Mouse (Mus musculus) olfactory bulb, adult 2 months (tissue): Measurements from ENCODE around the gene Abcf1. TPM values are rescaled to one million over a fixed set of nuclear protein-coding genes. Genes with fewer than 3 reads are reported as not detected.
"Not testable (repeated sequence)": the region's sequence is repeated elsewhere in the genome, so short reads cannot be mapped to it uniquely, and the experiment has no call there.

Experiments
- H3K27ac ChIP-seq: fragments of 200-500 bp; 2 replicates; pipeline ENCODE4 v1.5.1; 2012; ENCODE audit warnings: low read depth, low read length; ENCODE audit not compliant: insufficient read depth
- H3K4me1 ChIP-seq: fragments of 200-500 bp; 2 replicates; pipeline ENCODE4 v1.6.1; 2012; ENCODE audit warnings: low read length; ENCODE audit not compliant: control insufficient read depth, insufficient read depth
- H3K4me3 ChIP-seq: fragments of 200-500 bp; 2 replicates; pipeline ENCODE4 v1.5.1; 2012; ENCODE audit warnings: mild to moderate bottlenecking, low read depth, low read length, moderate library complexity; ENCODE audit not compliant: insufficient read depth
- CTCF ChIP-seq: fragments of 200-500 bp; IDR thresholded peaks from 2 replicates; pipeline ENCODE4 v1.5.1; 2012; ENCODE audit warnings: low read depth, mild to moderate bottlenecking, low read length, moderate library complexity; ENCODE audit not compliant: insufficient read depth
- POLR2A ChIP-seq: fragments of 200-500 bp; IDR thresholded peaks from 2 replicates; pipeline ENCODE4 v1.6.1; 2012; ENCODE audit warnings: mild to moderate bottlenecking, low read depth, low read length, moderate library complexity; ENCODE audit not compliant: insufficient read depth
- WGBS: fragments of 180-500 bp; shearing (Covaris S2); methylation state at CpG from one replicate; pipeline ENCODE4 v1.1.7; 2018; 5-methylcytosine and 5-hydroxymethylcytosine counted together
- polyA plus RNA-seq: library from polyadenylated mRNA; stranded (reverse); fragments of >200 nt; gene quantifications from 2 replicates; pipeline ENCODE4 v1.2.4, GENCODE M21; 2012; ENCODE audit warnings: low replicate concordance; ENCODE audit not compliant: missing spikeins, insufficient read depth, insufficient read length

The Abcf1 gene
- polyA plus RNA-seq, 1 experiment = not detected

DNA sequence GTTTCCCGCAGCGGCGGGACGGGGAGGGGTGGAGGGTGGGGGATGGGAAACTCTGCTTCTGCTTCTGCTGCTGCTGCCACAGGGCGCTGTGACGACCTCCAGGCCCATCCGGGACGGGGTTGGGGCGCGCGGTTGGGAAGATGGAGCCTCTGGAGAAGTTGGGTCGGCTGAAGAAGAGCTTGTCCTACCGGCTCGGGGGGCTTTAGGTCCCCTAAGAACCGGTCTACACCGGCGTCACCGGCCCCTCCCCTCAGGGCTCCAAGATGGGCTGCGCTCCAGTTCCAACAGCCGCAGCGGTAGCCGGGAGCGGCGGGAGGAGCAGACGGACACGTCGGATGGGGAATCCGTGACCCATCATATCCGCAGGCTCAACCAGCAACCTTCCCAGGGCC lies 10.8 kb upstream of the Abcf1 start:
- TF ChIP-seq CTCF (no peak), POLR2A (no peak)

DNA sequence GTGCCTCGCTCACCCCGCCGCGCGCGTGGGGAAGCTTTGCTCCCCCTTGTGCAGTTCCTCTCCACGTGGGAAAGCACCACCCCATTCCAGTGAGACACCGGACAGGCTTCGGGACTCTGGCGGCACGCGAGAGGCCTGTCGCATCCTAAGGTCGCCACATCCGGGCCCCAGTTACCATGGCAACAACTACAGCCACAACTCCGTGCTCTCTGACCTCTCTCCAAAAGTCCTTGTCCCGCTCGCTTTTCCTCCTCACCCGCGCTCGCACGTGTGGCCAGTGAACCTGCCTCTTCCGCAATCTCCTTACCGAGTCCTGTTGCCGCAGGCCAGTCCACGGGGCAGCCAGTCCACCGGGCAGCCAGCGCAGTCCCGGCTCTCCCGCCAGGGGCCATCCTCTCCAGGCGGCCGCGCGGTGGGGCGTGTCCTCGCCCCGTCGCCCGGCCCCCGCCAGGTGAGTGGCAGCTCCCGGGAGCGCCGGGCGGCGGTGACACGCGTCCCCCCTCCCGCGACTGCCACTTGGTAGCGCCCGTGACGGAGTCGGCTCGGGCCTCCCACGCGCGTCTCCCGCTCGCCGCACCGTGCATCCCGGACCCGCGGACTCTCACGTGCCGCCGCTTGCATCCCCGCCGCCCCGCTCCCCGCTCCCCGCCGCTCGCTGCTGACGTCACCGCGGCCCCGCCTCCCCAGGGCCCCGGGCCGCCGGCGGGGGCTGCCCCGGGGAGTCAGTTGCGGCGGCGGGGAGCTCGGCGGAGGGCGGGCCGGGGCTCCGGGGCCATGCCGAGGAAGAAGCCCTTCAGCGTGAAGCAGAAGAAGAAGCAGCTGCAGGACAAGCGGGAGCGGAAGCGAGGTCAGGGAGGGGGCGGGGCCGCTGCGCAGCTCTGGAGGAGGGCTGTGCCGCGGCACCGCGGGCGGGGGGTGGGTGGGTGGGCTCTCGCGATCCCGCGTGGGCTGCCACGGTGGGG lies 10.1 kb upstream of the Abcf1 start, which contains the start of the genes Gnl1 and Prr3:
Gene Gnl1, plus strand, starts transcription at position 451 of the 962 bp plus-strand sequence.
Gene Prr3, minus strand, starts transcription at position 836 of the 962 bp plus-strand sequence.
- WGBS = under 1% methylated on average over 103 of the region's 109 CpGs
- TF ChIP-seq CTCF (no peak), POLR2A (peak; percentile 54; the same call in 1 of the 2 replicates)

More for the DNA sequence above, 10.8 kb upstream of the Abcf1 start:
- under 1% methylated on average over 27 of the region's 29 CpGs for WGBS
- Histone ChIP-seq H3K4me3 (peak overlapping the region; percentile 81), H3K4me1 (peaks cover 14% of the 10 kb centered on the region), H3K27ac (peak overlapping the region; percentile 49)

DNA sequence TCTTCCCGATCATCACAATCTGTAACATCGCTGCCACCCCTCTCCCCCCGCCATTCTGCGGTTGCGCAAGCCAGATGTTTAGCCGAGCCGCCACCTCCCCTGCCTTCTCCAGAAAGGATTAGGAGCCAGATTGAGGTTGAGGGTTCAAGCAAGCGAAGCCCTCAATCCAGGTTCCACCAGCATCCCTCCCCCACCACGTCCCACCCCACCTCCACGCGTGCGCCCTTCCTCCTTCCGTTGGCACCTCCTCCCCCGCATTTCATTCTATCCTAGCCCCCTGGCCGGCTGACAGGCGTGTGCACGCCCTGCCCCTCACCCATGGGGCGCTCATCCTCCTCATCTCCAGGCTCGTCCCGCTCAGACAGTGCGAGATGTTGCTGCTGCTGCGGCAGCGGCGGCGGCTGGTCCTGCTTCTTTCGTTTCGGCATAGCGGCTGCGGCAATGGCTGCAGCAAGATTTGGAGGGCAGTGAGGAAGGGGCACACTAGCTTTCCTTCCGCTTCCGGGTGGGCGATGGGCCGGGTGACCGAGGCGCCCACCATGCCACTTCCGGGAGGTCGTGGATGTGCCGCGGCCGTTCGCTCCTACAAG lies 9.3 kb upstream of the Abcf1 start:
- TF ChIP-seq CTCF (no peak), POLR2A (peak; percentile 51; the same call in 1 of the 2 replicates)
- Histone ChIP-seq H3K4me3 (peak overlapping the region; percentile 81), H3K4me1 (peaks cover 14% of the 10 kb centered on the region), H3K27ac (peak overlapping the region; percentile 87)
- under 1% methylated on average over 41 of the region's 41 CpGs for WGBS

More for the DNA sequence above, 10.1 kb upstream of the Abcf1 start, which contains the start of the genes Gnl1 and Prr3:
- Histone ChIP-seq H3K4me1 (peaks cover 14% of the 10 kb centered on the region), H3K27ac (peak within 1 kb of the TSS; percentile 87), H3K4me3 (peak within 1 kb of the TSS; percentile 81)

DNA sequence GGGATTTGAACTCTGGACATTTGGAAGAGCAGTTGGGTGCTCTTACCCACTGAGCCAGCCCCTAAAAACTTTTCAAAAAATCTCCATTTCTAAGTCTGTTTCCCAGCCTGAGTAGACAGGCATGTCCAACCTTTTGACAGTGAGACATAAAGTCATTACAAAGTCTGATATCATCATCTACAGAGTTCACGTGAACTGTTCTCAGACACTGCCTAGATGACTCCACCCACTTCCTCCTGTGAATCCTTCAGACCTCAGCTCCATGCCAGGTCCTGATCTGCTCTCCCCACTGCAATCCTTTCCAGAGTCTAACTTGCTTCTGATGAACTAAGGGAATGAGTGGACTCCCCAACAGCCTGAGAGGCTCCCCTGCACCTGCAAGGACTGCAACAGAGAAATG lies 2.6 kb upstream of the Abcf1 start:
- Histone ChIP-seq H3K4me3 (no peak overlapping the region), H3K27ac (no peak overlapping the region), H3K4me1 (peaks cover 7% of the 10 kb centered on the region)
- WGBS = 42% methylated on average over 1 of the region's 1 CpGs
- TF ChIP-seq CTCF = no peak

DNA sequence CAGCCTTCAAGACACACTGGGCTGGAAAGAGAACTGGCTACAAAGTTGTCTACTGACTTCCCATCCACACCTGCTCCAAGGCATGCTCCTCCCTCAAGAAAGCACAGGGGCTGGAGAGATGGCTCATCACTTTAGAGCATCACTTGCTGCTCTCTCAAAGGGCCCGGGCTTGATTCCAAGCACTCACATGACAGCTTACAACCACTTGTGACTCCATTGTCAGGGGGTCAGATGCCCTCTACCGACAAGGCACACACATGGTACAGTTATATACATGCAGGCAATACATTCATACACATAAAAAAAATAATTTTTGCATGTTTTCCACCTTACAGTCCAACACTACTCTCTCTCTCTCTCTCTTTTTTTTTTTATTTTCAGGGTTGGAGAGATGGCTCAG lies 1.9 kb downstream of the Abcf1 start:
- Histone ChIP-seq H3K4me3 (no peak overlapping the region), H3K4me1 (peaks cover 7% of the 10 kb centered on the region), H3K27ac (no peak overlapping the region)
- WGBS = 77% methylated on average over 2 of the region's 2 CpGs
- TF ChIP-seq CTCF (no peak), POLR2A (no peak)

DNA sequence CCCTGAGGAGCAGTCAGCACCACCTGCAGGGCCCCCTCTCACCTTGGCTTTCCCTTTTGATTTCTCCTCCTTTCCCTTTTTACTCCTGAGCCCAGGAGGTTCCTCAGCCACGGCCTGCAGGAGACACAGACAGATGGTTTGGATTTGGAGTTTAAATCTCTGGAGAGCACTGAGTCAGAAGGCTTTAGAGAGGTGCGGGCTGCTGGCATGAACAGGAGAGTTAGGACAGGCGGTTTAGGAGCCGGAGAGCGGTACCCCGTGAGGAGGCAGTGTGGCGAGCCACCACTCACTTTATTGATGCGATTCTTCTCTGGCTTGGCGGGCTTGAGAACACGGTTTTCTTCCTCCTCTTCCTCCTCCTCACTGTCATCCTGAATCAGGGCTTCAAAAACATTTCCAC lies 6.3 kb downstream of the Abcf1 start:
- WGBS = 78% methylated on average over 10 of the region's 10 CpGs
- no peak overlapping the region for H3K4me3 ChIP-seq
- TF ChIP-seq POLR2A = no peak
- no peak for TF ChIP-seq CTCF
- no peak overlapping the region for H3K27ac ChIP-seq
- H3K4me1 ChIP-seq = peaks cover 25% of the 10 kb centered on the region

DNA sequence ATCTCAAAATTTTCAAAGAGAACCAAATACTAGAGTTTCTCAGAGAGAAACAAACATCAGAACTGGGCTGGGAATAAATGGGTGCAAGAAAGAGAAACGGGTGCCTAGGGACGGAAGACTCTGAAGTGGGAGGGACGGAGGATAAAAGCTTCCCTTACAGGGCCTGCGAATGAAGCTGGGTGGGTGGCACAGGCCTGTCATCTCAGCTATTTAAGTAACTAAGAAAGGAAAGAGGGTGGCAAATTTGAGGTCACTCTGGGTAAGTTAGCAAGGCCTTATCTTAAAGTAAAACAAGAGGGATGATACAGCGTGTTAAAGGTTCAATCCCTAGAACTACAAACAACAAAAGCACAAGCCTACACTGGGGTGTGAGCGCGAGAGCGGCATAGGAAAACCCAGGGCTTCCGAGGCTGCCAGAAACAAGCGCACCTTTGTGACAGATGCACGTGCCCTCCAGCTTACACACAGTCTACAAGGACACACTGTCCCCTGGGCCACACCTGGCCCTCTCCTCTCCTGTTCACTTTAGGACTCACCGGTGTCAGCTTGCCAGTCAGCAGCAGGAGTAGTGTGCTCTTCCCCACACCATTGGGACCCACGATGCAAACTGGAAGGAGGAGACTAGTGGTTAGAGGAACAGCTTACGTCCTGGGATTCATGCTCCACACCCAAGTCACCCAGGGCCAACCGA lies 10.9 kb downstream of the Abcf1 start:
- Histone ChIP-seq H3K4me3 (no peak overlapping the region), H3K4me1 (peaks cover 35% of the 10 kb centered on the region), H3K27ac (peak overlapping the region; percentile 81)
- WGBS = 50% methylated on average over 15 of the region's 15 CpGs
- TF ChIP-seq CTCF (no peak), POLR2A (no peak)

DNA sequence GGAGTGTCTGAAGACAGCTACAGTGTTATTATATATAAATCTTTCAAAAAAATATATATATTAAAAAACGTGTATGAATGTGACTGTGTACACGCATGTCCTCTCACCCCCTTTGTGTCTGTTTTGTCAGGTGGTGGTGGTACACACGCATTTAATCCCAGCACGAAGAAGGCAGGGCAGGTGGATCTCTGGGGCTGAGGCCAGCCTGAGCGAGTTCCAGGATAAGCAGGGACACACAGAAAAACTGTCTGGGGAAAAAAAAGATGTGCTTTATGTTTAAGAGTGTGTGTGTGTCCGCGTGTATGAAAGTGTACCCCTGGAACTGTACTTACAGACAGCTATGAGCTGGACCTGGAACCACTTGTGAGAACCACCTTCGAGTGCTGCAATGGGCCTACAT lies 14.9 kb downstream of the Abcf1 start:
- no peak overlapping the region for H3K27ac ChIP-seq
- H3K4me3 ChIP-seq = no peak overlapping the region
- 81% methylated on average over 8 of the region's 8 CpGs for WGBS
- peaks cover 23% of the 10 kb centered on the region for H3K4me1 ChIP-seq
- no peak for TF ChIP-seq POLR2A
- no peak for TF ChIP-seq CTCF

DNA sequence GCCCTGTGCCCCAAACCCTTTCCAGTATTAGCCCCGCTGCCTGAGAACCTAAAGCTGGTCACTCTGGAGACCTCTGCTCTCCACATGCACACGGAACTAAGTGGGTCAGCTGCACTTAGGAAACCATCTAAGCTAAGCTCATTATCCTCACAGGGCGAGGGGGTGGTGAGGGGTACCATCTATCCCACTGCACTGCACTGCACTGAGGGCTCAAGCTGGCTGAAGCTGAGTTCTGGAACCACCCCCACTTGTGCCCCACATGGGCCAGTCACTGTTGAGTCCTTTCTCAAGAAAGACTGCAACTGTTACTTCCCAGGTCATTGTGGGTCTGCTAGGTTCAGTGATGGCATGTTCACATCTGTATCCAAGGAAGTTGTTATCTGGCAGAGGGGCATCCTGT lies 17.0 kb downstream of the Abcf1 start:
- H3K27ac ChIP-seq, H3K4me1 ChIP-seq, H3K4me3 ChIP-seq: not testable (repeated sequence)
- WGBS = 89% methylated on average over 3 of the region's 3 CpGs

DNA sequence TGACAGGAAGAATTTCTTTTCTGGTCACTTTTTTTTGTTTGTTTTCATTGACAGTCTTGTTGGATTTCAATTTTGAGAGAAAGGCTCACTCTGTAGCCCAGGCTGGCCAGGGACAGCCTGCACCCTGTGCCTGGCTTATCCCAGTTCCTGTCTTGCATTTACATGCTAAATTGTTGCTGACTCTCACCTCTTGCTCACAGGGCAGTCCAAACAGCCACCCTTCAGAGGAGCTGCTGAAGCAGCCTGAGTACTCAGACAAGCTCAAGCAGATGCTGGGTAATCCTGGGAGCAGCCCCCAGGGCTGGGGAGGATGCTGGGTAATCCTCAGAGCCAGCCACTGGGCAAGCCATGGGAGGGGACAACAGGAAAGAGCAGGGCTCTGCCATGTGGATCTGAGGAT lies 18.6 kb downstream of the Abcf1 start:
- not testable (repeated sequence) for H3K4me1 ChIP-seq, H3K4me3 ChIP-seq, H3K27ac ChIP-seq
